Mouse (Mus musculus) kidney, adult 2 months (tissue): ENCODE measurements around the gene Uqcc1.

Source experiments
- CTCF ChIP-seq: fragments of 200-500 bp; conservative IDR thresholded peaks from 2 replicates; pipeline ENCODE4 v1.5.1; 2011; ENCODE audit warnings: low read depth, mild to moderate bottlenecking, control low read depth, low read length, moderate library complexity, mixed read lengths; ENCODE audit not compliant: insufficient read depth, insufficient read length
- POLR2A ChIP-seq: fragments of 200-500 bp; IDR thresholded peaks from one replicate; pipeline ENCODE4 v1.6.1; 2011; ENCODE audit warnings: low read depth, low read length, control low read depth

- TF ChIP-seq CTCF (no peak), POLR2A (no peak)
Measured at GRCm38 (mm10) chr2:155894307-155895045, 35.6 kb downstream of the Uqcc1 start.
